Mouse (Mus musculus): Measurements from ENCODE around the gene Mcm10.

Gene Mcm10

GRCm38 (mm10) chr2:5031215-5031614 is 18.6 kb upstream of the Mcm10 start:
- no peak for DNase-seq

GRCm38 (mm10) chr2:5029808-5030207 is 17.2 kb upstream of the Mcm10 start:
- DNase-seq: no peak

GRCm38 (mm10) chr2:5028047-5028446 is 15.5 kb upstream of the Mcm10 start:
- DNase-seq: no peak

GRCm38 (mm10) chr2:5027057-5027456 is 14.5 kb upstream of the Mcm10 start:
- DNase-seq: no peak

DNA sequence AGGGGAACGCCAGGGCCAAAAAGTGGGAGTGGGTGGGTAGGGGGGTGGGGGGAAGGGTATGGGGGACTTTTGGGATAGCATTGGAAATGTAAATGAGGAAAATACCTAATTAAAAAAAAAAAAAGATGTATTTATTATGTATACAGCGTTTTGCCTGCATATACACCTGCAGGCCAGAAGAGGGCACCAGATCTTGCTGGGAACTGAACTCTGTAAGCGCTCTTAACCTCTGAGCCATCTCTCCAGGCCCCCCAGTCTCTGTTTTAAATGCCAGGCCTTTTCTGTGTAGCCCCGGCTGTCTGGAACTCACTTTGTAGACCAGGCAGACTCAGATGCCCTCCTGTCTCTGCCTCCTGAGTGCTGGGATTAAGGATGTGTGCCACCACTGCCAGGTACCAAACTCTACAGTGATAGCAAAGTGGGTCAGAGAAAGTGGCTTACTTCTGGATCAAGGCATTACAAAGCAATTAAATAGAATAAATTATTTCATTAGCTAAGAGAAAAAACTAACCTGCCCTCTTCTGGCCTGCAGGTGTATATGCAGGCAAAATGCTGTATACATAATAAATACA is 12.7 kb upstream of the Mcm10 start:
- no peak for DNase-seq

GRCm38 (mm10) chr2:5023699-5024399 is 11.3 kb upstream of the Mcm10 start:
- DNase-seq: no peak

DNA sequence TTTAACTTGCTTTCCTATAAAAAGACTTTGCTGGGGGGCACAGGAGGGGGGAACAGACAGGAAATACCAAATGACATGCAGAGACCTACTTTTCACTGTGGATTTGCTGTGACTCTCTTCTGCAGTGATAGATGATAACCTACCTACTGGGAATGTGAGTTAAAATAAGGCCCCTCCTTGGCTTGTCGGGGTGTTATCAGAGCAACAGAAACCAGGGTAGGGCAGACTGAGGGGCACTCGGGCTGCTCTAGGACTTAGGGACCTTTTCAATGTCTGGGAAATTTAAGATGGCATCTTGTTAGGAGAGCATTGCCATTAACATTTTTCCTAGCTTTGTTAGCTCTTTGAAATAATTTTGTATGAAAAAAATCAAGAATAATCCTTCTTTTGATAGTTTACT is 10.7 kb upstream of the Mcm10 start:
- DNase-seq: no peak

DNA sequence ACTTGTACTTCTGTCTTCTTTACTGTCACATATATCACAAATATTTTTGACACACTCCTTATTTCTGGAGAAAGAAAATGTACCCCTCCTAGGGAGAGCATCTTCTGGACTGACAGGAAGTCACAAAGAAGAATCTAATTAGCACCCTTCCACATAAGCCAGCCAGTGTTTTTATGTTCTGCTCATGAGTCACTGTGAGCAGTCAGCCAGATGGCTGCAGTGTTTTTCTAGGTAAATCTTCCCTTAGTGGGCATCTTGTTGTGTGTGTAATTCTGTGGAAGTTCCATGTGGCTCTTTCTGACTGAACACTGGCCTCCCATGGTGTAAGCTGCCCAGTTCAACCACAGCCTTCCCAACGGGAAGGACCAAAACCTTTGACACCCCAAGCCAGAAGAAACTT is 7.1 kb upstream of the Mcm10 start:
- DNase-seq: no peak

DNA sequence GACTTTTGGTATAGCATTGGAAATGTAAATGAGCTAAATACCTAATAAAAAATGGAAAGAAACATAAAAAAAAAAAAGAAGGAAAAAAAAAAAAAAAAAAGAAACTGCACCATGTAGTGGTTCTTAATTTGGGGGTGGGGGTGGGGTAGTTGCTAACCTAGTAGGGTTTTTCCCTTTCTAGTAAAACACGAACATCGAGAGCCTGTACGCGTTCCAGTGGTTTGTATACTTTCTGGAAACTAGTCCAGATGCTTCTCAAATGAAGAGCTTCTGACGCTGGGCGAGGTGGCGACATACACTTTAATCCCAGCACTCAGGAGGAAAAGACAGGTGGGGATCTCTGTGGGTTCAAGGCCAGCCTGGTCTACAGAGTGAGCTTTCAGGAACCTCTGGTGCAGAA is 4.3 kb upstream of the Mcm10 start:
- no peak for DNase-seq

- no peak for DNase-seq
Observed at GRCm38 (mm10) chr2:5015527-5015926, 2.9 kb upstream of the Mcm10 start.

DNA sequence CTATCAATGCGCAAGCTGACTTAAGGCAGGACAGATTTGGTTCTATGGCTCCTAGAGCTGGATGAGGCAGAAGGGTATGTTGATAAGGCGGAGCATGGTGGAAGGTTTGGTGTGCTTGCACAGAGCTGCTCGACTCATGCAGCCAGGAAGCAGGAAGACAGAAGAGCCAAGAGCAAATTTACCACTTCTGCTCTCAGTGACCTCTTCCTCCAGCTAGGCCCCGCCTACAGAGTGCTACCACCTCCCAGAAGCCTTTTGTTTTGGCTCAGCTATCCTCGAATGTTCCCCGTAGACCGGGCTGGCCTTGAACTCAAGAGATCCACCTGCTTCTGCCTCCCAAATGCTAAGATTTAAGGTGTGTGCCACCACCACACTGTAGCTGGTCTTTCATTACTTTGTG is 2.0 kb upstream of the Mcm10 start:
- no peak for DNase-seq

DNA sequence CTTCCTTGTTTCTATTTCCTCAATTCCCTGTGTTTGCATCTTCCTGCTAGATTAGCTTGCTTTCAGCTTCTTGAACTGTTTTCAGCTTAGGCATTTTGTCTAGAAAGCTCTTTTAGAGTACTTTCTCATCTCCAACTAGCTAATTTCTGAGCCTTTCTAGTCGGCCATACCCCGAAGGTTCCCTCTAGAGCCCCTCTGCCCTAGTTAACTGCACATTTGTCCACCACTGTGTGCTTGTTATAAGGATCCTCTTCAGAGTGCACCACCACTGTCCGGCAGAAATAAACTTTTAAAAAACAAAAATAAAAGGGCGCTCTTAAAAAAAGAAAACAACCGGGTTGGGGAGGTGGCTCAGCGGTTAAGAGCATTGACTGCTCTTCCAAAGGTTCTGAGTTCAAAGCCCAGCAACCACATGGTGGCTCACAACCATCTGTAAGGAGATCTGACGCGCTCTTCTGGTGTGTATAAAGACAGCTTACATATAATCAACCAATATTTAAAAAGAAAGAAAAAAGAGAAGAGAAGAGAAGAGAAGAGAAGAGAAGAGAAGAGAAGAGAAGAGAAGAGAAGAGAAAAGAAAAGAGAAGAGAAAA is 597 bp downstream of the Mcm10 start:
- no peak for DNase-seq

- DNase-seq: no peak
Observed at GRCm38 (mm10) chr2:5007107-5007506, 5.5 kb downstream of the Mcm10 start.

- no peak for DNase-seq
Observed at GRCm38 (mm10) chr2:5001266-5001665, 11.3 kb downstream of the Mcm10 start.

DNA sequence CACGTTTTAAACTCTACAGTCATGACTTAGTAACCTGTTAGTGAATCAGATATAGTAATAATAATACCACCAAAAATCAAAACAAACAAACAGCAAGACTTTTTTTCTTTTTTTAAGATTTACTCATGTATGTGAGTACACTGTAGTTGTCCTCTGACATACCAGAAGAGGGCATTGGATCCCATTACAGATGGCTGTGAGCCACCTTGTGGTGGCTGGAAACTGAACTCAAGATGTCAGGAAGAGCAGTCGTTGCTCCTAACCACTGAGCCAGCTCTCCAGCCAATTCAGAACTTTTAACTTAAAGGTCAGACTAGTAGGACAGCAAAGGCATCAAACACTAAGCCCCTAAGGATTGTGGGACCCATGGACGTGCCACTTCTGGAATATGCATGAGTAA is 13.7 kb downstream of the Mcm10 start:
- peak; percentile 17 for DNase-seq

GRCm38 (mm10) chr2:4996421-4996824 is 16.2 kb downstream of the Mcm10 start:
- peak; percentile 81 for DNase-seq

- no peak for DNase-seq
Observed at GRCm38 (mm10) chr2:4995646-4996045, 16.9 kb downstream of the Mcm10 start.

- DNase-seq: peak; percentile 19
Observed at GRCm38 (mm10) chr2:4994436-4994835, 18.2 kb downstream of the Mcm10 start.

DNA sequence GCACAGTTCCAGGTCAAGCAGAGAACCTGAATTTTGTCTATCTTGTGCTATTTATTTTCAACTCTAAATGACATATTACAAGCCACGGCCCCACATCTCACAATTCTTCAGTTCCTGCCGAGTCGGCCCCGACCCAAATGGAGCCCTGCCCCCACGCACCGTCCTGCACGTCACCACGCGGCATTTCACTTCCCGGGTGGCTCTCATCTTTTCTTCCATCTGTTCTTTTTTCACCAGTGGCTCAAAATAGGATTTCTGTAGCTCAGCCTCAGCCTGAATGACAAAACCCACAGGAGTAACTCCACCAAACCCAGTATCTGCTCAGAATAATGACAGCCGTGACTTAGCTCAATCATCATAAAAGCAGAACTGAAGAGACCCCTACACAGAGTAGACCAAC is 19.0 kb downstream of the Mcm10 start:
- no peak for DNase-seq

DNA sequence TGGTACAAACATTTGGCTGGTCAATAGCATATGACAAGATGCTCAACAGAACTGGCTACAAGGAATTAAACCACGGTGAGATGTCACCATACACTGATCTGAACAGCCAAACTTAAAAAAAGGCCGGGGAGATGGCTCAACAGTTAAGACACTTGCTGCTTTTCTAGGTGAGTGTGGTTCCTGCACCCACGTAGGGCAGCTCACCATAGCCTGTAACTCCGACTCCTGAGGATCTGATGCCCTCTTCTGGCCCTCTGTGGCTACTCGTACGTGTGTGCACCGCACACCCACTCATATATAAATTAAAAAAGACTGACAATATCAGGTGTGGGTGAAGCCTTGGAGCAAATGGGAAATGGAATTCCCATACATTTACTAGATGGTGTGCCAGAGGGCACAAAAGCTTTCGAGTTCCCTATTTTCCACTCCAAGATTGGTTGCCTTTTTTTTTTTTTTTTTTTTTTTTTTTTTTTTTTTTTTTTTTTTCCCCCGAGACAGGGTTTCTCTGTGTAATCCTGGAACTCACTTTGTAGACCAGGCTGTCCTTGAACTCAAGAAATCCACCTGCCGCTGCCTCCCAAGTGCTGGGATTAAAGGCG is 23.7 kb downstream of the Mcm10 start:
- DNase-seq: no peak

- no peak for DNase-seq
Observed at GRCm38 (mm10) chr2:4987388-4988180, 25.0 kb downstream of the Mcm10 start.

DNA sequence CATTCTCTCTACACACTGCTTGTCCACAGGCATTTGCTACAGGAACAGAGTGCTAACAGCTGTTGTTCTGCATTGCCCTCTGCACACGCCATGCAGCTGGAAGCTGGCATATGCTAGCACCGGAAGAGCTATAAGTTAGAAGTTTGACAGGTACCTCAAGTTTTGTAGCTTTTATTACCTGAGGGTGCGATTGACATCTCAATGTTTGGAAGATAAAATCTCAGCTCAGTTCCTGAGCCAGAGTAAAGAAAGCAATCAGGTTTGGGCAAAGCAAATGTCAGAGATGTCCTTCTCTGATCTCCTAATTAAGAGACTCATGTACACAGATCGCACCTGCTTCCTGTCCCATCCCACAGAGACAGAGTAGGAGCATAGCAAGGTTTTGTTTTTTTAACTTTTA is 25.8 kb downstream of the Mcm10 start:
- DNase-seq: no peak

- no peak for DNase-seq
Observed at GRCm38 (mm10) chr2:4985000-4985399, 27.6 kb downstream of the Mcm10 start.

All from kidney, adult 11 months (tissue).